Mouse (Mus musculus) monocyte, adult 2 months (primary cell): ENCODE data around the gene Hsf2bp.
"Not testable (repeated sequence)": the region's sequence is repeated elsewhere in the genome, so short reads cannot be mapped to it uniquely, and the experiment has no call there.

ENCODE experiments used
- DNase-seq, 2 experiments: peaks; one replicate each; pipeline ENCODE4 v3.0.0; 2022; ENCODE audit warnings: low spot score in 2 of 2, low read depth in 1 of 2

Hsf2bp gene

GRCm38 (mm10) chr17:32035609-32036508, at the start of gene Hsf2bp, which contains the start of gene Rrp1b:
TSS of gene Hsf2bp (minus strand) at chr17:32036349.
TSS of gene Rrp1b (plus strand) at chr17:32036100.
- DNase-seq: peak in 1 of 2 experiments; percentile 58

GRCm38 (mm10) chr17:32083351-32083750, 47.2 kb upstream of the Hsf2bp start:
- no peak for DNase-seq

DNA sequence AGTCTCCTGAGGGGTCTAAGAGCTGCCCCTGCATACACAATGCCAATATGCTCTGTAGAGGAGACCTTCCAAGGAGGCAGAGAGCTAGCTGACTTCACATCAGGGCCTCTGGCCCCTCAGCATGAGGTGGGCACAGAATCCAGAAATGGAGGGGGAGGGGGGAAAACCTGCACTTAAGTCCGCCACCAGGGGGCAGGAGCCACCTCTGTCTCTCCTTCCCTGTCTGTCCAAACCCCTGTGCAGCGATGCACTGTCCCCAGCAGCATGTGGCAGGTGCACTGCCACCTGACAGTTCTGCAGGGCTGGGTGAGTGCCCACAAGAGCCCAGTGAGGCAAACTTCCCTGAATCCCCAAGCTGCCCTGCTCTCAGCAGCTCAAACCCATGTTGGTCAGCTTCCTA, 39.0 kb upstream of the Hsf2bp start:
- no peak for DNase-seq

DNA sequence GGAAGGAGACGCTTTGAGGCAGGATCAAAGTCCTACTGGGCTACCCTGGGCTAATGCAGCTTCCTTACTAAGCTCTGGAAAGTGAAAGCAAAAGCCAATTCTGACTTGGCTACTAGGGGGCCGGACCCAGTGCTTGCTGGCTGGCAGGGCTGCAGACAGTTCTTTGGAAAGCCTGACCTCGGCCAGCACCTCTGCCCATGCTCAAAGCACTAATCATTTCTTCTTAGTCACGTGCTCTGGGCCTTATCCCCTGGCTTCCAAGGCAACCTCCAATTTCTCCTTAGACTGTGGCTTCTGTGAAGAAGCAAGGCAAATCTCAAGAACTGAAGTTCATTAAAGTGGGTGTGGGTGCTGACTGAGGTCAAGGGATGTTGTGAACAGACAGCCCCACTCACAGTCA, 38.5 kb upstream of the Hsf2bp start:
- DNase-seq: no peak

DNA sequence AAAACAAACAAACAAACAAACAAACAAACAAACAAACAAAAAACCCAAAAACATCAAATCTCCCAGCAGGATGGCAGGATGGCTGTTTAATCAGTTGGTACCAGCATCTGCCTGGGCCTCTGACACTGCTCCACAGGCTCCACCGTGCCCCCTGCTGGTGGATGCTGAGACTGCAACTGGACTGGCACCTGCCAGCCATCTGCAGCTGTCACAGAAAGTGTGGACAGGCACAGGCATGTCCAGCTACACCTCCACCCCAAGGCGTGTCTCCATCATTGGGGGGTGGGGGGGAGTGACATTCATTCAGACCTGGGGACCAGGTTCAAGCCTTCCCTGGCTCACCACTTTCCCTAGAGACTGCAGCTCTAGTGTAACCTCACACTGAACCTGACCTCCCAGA, 37.2 kb upstream of the Hsf2bp start:
- peak; percentile 48 to 80 for DNase-seq

DNA sequence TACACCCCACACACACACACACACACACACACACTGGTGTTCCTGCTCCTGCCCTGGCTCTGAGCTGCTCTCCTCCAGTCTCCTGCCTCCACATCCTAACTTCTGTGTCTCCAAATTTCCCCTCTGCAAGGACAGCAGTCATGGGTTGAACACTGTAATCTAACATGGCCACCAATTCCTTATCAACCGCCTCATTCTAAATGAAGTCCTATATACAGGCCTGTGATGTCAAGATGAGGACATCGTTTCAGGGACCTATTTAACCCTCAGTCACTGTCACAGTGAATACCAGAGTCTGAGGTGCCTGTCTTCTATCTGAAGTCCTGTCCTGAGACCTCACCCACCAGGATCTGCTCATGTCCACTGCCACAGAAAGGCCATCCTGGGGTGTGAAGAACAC, 32.7 kb upstream of the Hsf2bp start:
- DNase-seq: no peak

DNA sequence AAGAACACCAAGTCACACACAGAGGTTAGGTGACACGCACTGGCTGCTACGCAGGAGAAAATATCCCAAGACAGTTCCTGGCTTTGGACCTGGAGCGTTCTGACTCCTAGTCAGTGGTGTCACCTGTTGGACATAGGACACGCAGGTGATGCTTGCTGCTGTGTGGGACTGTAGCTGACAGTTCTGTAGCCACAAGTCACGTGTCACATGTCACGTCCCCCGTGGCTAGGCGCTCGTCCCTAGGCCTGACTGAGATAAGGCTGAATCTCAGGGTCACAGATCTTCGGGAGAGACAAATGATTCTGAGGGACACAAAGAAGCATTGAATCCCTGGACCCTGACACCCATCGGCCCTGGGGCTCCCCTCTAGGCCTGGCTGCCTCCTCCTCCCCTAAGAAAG, 32.2 kb upstream of the Hsf2bp start:
- DNase-seq: no peak

DNA sequence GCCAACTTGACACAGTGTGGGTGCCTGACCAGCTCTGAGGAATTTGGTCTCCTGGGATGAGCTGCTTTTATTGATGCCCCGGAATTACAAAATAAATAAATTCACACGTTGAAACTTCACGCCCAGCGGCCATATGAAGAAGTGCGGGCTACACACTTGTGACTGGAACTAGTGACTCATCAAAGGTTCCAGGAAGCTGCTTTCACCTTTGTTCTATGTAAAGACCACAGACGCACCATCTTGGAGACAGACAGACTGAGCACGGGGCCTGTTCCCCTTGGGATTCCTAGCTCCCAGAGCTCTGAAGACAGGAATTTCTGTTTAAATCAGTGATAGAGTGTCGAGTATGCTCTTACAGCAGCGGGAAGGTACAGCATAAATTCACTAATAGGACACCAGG, 31.4 kb upstream of the Hsf2bp start:
- DNase-seq: no peak

GRCm38 (mm10) chr17:32064762-32065161, 28.6 kb upstream of the Hsf2bp start:
- DNase-seq: not testable (repeated sequence)

DNA sequence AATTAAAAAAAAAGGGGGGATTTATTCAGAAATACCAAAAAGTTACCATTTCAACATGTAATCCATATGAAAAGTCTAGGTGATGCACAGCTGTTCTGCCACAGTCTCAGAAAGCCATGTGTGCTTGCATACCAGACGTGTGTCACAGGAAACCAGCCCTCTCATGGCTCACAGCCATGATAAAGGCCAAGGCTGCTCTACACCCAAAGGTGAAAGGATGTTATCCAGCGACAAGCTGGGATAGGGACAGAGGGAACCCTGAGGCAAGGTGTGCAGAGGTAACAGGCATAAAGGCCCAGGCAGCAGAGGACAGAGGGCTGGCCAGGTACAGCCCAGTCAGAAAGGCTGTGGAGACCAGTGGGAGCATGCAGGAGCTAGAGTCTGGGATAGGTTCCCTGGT, 27.5 kb upstream of the Hsf2bp start:
- no peak for DNase-seq

DNA sequence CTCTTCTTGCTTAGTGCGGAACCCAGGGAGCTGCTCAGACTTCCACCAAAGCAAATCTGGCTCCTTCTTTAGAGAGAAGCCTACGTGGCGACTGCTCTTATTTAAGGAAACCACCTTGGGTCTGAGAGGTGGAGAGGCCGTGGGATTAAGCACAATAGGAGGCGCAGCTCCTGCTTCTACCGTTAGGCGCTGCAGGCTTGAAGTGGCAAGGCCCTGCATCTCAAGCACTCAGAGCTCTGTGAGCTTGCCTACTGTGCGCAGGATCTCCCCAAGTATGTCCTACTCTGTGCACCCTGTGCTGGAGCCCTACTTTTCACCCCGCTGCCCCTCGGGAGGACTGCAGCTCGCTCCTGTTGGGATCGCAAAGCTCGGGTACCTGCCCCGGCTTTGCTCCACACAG, 25.1 kb upstream of the Hsf2bp start:
- DNase-seq: no peak

DNA sequence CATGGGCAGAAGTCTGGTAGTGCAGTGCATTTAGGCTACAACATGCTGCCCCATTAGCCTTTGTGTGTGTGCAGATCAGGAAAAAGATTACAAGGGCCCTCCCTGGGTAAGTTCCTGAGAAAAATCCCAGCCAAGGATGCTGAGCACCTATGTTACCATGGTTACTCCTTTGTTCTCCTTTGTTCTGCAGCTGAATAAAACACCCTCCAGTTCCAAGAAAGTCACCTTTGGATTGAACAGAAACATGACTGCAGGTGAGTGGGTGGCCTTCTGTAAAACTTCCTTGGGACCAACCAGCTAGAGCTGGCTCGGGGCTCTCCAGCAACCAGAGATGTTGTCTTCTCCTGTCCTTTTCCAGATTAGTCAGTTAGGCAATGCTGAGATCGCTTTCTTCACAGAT, 22.9 kb upstream of the Hsf2bp start:
- no peak for DNase-seq

DNA sequence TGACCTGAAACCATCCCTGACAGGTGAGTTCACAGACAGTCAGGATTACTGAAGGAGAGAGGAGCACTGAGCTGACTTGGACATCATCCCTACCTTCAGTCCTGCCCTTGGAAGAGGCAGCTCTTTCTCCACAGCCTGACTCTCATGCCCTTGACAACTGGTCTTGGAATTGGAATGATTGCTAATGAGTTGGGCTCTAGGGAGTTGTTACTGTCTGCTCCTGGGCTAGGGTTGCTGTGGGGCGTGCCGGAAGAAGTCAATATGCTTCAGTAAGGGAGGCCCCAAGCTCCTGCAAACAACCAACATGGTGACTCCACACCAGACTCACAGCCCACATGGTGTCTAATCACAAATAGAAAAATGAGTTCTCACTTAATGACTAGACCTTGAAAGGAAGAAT, 21.7 kb upstream of the Hsf2bp start:
- DNase-seq: no peak

DNA sequence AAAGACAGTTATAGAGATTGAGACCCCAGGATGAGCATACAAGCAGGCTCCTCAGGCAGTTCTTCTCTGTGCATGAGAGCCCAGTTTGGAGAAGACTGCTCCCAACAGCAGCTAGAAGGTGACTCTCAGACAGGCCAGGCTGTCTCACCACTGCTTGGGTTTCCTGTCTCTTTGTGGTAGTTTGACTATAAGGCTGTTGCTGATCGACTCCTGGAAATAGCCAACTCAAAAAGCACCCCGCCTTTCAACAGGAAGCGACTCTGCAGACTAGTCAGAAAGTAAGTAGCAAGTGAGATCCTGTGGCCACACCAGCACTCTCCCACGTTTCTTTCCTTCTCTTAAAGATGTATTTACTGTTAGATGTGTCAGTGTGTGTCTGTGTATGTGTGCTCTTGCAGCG, 17.5 kb upstream of the Hsf2bp start:
- no peak for DNase-seq

DNA sequence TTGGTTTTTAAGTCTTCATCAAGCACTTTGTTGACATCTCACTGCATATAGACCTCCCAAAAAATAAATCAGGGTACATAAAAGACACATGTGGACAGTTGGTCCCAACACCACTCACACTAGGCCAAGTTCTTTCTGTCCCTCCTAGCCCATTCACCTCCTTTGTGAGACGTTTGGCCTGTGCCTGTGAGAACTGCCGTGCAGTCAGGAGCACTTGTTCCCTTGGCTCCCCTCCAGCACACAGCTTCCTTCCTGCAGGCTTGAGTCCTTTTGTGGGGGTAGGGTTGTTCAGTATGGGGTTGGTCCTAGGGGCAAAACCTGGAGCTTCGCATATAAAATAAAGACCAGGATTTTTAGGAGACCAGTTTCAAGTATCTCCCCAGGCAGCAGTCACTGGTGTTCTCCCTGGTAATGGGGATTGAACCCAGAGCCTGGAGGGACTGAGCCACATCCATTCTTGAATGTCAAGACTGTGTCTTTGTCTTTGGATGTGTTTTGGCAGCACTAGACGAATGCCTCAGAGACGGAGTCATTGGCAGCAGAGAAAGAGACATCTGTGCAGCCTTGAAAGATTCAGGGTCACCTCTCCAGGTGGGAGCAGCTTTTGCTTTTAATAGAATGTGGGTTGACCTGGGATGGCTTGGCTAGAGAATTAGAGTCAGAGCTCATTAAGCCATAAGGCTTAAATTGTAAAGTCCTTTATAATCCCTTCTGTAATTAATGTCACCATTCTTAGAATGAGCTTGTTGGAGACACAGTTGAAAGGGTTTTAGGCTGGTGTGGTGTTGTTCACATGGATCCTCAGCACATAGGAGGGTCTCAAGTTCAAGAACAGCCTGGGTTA, 16.3 kb upstream of the Hsf2bp start:
- DNase-seq: no peak

GRCm38 (mm10) chr17:32050609-32051008, 14.5 kb upstream of the Hsf2bp start:
- no peak for DNase-seq

DNA sequence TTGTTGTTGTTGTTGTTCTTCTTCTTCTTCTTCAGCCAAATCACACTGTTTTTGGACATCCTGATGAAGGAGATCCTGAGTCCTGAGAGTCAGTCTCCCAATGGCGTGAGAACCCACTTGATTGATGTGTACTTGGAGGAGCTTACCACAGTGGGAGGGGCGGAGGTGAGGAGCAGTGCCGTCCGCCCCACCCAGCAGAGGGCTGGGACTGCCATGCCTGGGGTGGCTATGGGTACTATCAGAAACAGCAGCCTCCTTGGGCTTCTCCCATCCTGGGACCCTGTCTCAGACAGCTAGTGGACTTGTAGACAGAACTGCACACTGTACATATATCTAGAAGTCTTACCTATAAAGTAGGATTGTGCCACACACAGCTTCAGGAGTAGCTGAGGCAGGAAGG, 13.8 kb upstream of the Hsf2bp start:
- no peak for DNase-seq

DNA sequence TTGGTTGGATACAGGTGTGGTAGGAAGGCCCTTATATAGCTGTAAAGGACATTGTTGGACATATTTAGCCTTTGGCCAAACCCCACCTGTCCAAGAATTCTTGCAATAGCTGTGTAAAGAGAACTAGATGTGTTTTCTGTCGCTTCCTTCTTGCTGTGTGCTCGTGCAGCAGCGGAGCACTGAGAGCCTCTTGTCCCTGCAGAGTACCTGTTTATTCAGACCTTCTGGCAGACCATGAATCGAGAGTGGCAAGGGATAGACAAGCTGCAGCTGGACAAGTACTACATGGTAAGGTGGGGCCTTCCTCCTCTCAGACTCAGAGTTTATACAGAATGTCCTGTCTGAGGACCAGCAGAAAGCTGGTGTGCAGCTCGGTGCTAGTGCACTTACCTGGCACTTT, 12.2 kb upstream of the Hsf2bp start:
- DNase-seq: no peak

- DNase-seq: no peak
These were observed 10.4 kb upstream of the Hsf2bp start for GRCm38 (mm10) chr17:32046541-32046940.

- DNase-seq: peak; percentile 54 to 63
These were observed 4.1 kb upstream of the Hsf2bp start for GRCm38 (mm10) chr17:32040263-32040662.

DNA sequence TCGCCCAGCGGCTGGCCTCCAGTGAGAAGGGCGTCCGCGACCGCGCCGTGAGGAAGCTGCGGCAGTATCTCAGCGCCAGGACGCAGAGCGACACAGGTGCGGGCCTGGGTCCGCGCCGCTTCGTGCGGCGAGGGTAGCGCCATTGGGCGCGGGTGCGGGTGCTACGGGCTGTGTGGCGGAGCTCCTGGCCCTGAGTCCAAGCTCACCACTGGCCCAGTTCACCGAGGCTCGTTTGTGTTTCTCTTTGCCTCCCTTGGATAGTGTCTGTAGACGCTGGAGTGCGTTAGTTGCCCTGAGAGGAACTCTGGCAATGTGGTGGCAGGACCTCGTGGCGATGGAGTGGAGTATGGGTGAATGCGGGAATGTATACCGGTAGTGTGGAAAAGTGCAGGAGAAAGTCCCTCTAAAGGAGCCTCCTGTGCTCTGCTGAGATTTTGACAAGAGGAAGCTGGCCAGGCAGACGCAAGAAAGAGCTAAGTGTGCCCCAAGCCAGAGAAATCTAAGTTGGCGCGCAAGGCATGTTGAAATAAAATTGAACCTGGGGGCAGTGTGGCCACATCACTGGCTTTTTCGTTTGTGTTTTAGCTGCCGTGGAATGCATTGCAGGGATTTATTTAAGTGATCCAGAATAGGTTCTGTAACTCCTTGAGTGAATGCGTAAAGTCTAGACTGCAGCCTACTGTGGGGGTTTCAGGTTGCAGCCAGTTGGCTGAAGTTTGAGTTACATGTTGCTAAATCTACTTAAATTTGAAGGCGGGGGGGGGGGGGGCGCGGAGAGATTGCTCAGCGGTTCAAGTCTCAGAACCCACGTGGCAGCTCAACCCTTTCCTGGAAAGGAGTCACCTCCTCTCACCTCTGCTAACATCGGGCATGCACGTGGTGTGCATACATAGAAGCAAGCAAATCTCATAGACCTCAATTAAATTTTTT, 625 bp upstream of the Hsf2bp start:
- peak in 1 of 2 experiments; percentile 19 for DNase-seq
